Mouse (Mus musculus) liver, embryonic 14.5 days (tissue): Measurements from ENCODE around the gene Sytl1.

Source experiments
- CTCF ChIP-seq: IDR thresholded peaks from 2 replicates; pipeline ENCODE4 v1.5.1; 2016; ENCODE audit warnings: antibody characterized with exemption, low read depth, control low read depth
- EP300 ChIP-seq: IDR thresholded peaks from 2 replicates; pipeline ENCODE4 v1.6.1; 2016; ENCODE audit warnings: antibody characterized with exemption, low read depth

DNA sequence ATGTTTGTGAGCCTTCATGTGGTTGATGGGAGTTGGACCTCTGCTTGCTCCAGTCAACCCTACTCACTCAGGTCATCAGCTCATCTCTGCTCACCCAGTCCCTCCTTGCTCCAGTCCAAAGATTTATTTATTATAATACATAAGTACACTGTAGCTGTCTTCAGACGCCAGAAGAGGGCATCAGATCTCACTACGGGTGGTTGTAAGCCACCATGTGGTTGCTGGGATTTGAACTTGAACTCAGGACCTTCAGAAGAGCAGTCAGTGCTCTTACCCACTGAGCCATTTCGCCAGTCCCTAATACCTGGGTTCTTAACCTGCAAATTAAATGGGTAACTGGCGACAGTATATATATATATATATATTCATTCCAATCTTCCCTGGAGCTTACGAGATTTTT, 27.5 kb downstream of the Sytl1 start:
- TF ChIP-seq CTCF (peak; percentile 33; the same call in 1 of the 2 replicates), EP300 (no peak)
